Mouse (Mus musculus): ENCODE results near the gene Grk6. TPM values are rescaled to one million over a fixed set of nuclear protein-coding genes. Genes with fewer than 3 reads are reported as not detected.

Gene Grk6
- polyA plus RNA-seq, 1 experiment from 2014 or later, result 42.7 TPM

GRCm38 (mm10) chr13:55407341-55407740, 37.5 kb upstream of the Grk6 start:
- DNase-seq (ENCODE audit: low spot score), result no peak
- no peaks in the 10 kb centered on the region; the same call in 1 of the 2 replicates for H3K27me3 ChIP-seq (ENCODE audit: control insufficient read depth, insufficient read depth, low read length)
- peaks cover 12% of the 10 kb centered on the region for H3K4me1 ChIP-seq (replicated peaks; ENCODE audit: control insufficient read depth, insufficient read depth, low read length)
- ATAC-seq (ENCODE audit: low FRiP score), result no peak
- no peak overlapping the region for H3K4me2 ChIP-seq (replicated peaks)
- no peaks in the 10 kb centered on the region for H3K9me3 ChIP-seq (ENCODE audit: control insufficient read depth, low read length)
- no peaks in the 10 kb centered on the region for H3K36me3 ChIP-seq (replicated peaks; ENCODE audit: control insufficient read depth, insufficient read depth)
- H3K27ac ChIP-seq, result no peak overlapping the region
- H3K4me3 ChIP-seq (replicated peaks; ENCODE audit: low read length), result no peak overlapping the region
- 90% methylated on average over 4 of the region's 4 CpGs for WGBS
- no peak overlapping the region for H3K9ac ChIP-seq

GRCm38 (mm10) chr13:55408546-55409120, 36.2 kb upstream of the Grk6 start:
- no peak overlapping the region for H3K4me2 ChIP-seq (replicated peaks)
- H3K9me3 ChIP-seq (ENCODE audit: control insufficient read depth, low read length), result no peaks in the 10 kb centered on the region
- no peak for DNase-seq (ENCODE audit: low spot score)
- no peak overlapping the region for H3K27ac ChIP-seq
- no peaks in the 10 kb centered on the region; the same call in 1 of the 2 replicates for H3K27me3 ChIP-seq (ENCODE audit: control insufficient read depth, insufficient read depth, low read length)
- H3K36me3 ChIP-seq (replicated peaks; ENCODE audit: control insufficient read depth, insufficient read depth), result no peaks in the 10 kb centered on the region
- H3K9ac ChIP-seq, result no peak overlapping the region
- no peak overlapping the region for H3K4me3 ChIP-seq (replicated peaks; ENCODE audit: low read length)
- 91% methylated on average over 19 of the region's 19 CpGs for WGBS
- no peak for ATAC-seq (ENCODE audit: low FRiP score)
- peaks cover 10% of the 10 kb centered on the region for H3K4me1 ChIP-seq (replicated peaks; ENCODE audit: control insufficient read depth, insufficient read depth, low read length)

- no peak for DNase-seq (ENCODE audit: low spot score)
- Histone ChIP-seq H3K4me1 (replicated peaks; ENCODE audit: control insufficient read depth, insufficient read depth, low read length) (no peaks in the 10 kb centered on the region; the same call in 1 of the 2 replicates), H3K36me3 (replicated peaks; ENCODE audit: control insufficient read depth, insufficient read depth) (no peaks in the 10 kb centered on the region), H3K4me2 (replicated peaks) (no peak overlapping the region), H3K9me3 (ENCODE audit: control insufficient read depth, low read length) (no peaks in the 10 kb centered on the region), H3K27ac (no peak overlapping the region), H3K4me3 (replicated peaks; ENCODE audit: low read length) (no peak overlapping the region), H3K27me3 (ENCODE audit: control insufficient read depth, insufficient read depth, low read length) (no peaks in the 10 kb centered on the region), H3K9ac (no peak overlapping the region)
- no peak for ATAC-seq (ENCODE audit: low FRiP score)
- 75% methylated on average over 7 of the region's 7 CpGs for WGBS
Observed at GRCm38 (mm10) chr13:55411826-55412225, 33.0 kb upstream of the Grk6 start.

- Histone ChIP-seq H3K4me3 (replicated peaks; ENCODE audit: low read length) (no peak overlapping the region), H3K4me2 (replicated peaks) (no peak overlapping the region), H3K27me3 (ENCODE audit: control insufficient read depth, insufficient read depth, low read length) (peaks cover 9% of the 10 kb centered on the region; the same call in 1 of the 2 replicates), H3K27ac (no peak overlapping the region), H3K9ac (no peak overlapping the region), H3K36me3 (replicated peaks; ENCODE audit: control insufficient read depth, insufficient read depth) (no peaks in the 10 kb centered on the region), H3K4me1 (replicated peaks; ENCODE audit: control insufficient read depth, insufficient read depth, low read length) (no peaks in the 10 kb centered on the region; the same call in 1 of the 2 replicates), H3K9me3 (ENCODE audit: control insufficient read depth, low read length) (no peaks in the 10 kb centered on the region)
- no peak for DNase-seq (ENCODE audit: low spot score)
- WGBS, result 84% methylated on average over 13 of the region's 13 CpGs
- ATAC-seq (ENCODE audit: low FRiP score), result no peak
Observed at GRCm38 (mm10) chr13:55412643-55413307, 32.1 kb upstream of the Grk6 start.

GRCm38 (mm10) chr13:55413333-55413732, 31.5 kb upstream of the Grk6 start:
- WGBS, result 86% methylated on average over 12 of the region's 12 CpGs
- H3K27me3 ChIP-seq (ENCODE audit: control insufficient read depth, insufficient read depth, low read length), result peaks cover 9% of the 10 kb centered on the region; the same call in 1 of the 2 replicates
- no peak overlapping the region for H3K4me2 ChIP-seq (replicated peaks)
- no peak overlapping the region for H3K4me3 ChIP-seq (replicated peaks; ENCODE audit: low read length)
- no peaks in the 10 kb centered on the region for H3K36me3 ChIP-seq (replicated peaks; ENCODE audit: control insufficient read depth, insufficient read depth)
- H3K27ac ChIP-seq, result no peak overlapping the region
- ATAC-seq (ENCODE audit: low FRiP score), result no peak
- no peak for DNase-seq (ENCODE audit: low spot score)
- H3K9ac ChIP-seq, result no peak overlapping the region
- no peaks in the 10 kb centered on the region; the same call in 1 of the 2 replicates for H3K4me1 ChIP-seq (replicated peaks; ENCODE audit: control insufficient read depth, insufficient read depth, low read length)
- no peaks in the 10 kb centered on the region for H3K9me3 ChIP-seq (ENCODE audit: control insufficient read depth, low read length)

GRCm38 (mm10) chr13:55414743-55415380, 30.0 kb upstream of the Grk6 start, which contains the start of gene Pfn3:
Gene Pfn3 (minus strand): TSS chr13:55415232.
- Histone ChIP-seq H3K27ac (no peak within 1 kb of the TSS; the same call in 1 of the 2 replicates), H3K9ac (peak within 1 kb of the TSS; percentile 65), H3K4me2 (replicated peaks) (peak within 1 kb of the TSS; percentile 71), H3K27me3 (ENCODE audit: control insufficient read depth, insufficient read depth, low read length) (peaks cover 24% of the 10 kb centered on the region), H3K4me3 (replicated peaks; ENCODE audit: low read length) (peak within 1 kb of the TSS; percentile 38), H3K4me1 (replicated peaks; ENCODE audit: control insufficient read depth, insufficient read depth, low read length) (no peaks in the 10 kb centered on the region; the same call in 1 of the 2 replicates), H3K36me3 (replicated peaks; ENCODE audit: control insufficient read depth, insufficient read depth) (no peaks in the 10 kb centered on the region), H3K9me3 (ENCODE audit: control insufficient read depth, low read length) (no peaks in the 10 kb centered on the region)
- ATAC-seq (ENCODE audit: low FRiP score), result peak; percentile 62; the same call in 1 of the 2 replicates
- 10% methylated on average over 41 of the region's 41 CpGs for WGBS
- peak; percentile 80 for DNase-seq (ENCODE audit: low spot score)

- no peak overlapping the region for H3K9ac ChIP-seq
- H3K27ac ChIP-seq, result no peak overlapping the region
- peak overlapping the region; percentile 33 for H3K4me2 ChIP-seq (replicated peaks)
- peaks cover 6% of the 10 kb centered on the region for H3K4me1 ChIP-seq (replicated peaks; ENCODE audit: control insufficient read depth, insufficient read depth, low read length)
- ATAC-seq (ENCODE audit: low FRiP score) (peak; percentile 64; the same call in 1 of the 2 replicates), DNase-seq (ENCODE audit: low spot score) (peak; percentile 81)
- no peak overlapping the region for H3K4me3 ChIP-seq (replicated peaks; ENCODE audit: low read length)
- peaks cover 47% of the 10 kb centered on the region for H3K27me3 ChIP-seq (ENCODE audit: control insufficient read depth, insufficient read depth, low read length)
- 9% methylated on average over 12 of the region's 12 CpGs for WGBS
- no peaks in the 10 kb centered on the region for H3K9me3 ChIP-seq (ENCODE audit: control insufficient read depth, low read length)
- no peaks in the 10 kb centered on the region for H3K36me3 ChIP-seq (replicated peaks; ENCODE audit: control insufficient read depth, insufficient read depth)
Observed at GRCm38 (mm10) chr13:55418004-55418403, 26.9 kb upstream of the Grk6 start.

GRCm38 (mm10) chr13:55419142-55419541, 25.7 kb upstream of the Grk6 start:
- Histone ChIP-seq H3K27me3 (ENCODE audit: control insufficient read depth, insufficient read depth, low read length) (peaks cover 47% of the 10 kb centered on the region), H3K4me2 (replicated peaks) (no peak overlapping the region), H3K4me3 (replicated peaks; ENCODE audit: low read length) (no peak overlapping the region), H3K27ac (no peak overlapping the region), H3K4me1 (replicated peaks; ENCODE audit: control insufficient read depth, insufficient read depth, low read length) (peaks cover 6% of the 10 kb centered on the region), H3K9ac (no peak overlapping the region), H3K9me3 (ENCODE audit: control insufficient read depth, low read length) (no peaks in the 10 kb centered on the region), H3K36me3 (replicated peaks; ENCODE audit: control insufficient read depth, insufficient read depth) (no peaks in the 10 kb centered on the region)
- 83% methylated on average over 5 of the region's 5 CpGs for WGBS
- no peak for DNase-seq (ENCODE audit: low spot score)
- ATAC-seq (ENCODE audit: low FRiP score), result no peak
